Mouse (Mus musculus): ENCODE measurements around the gene Ppp2r5a. TPM values are rescaled to one million over a fixed set of nuclear protein-coding genes. Genes with fewer than 3 reads are reported as not detected.
A peak's percentile ranks its signal among the peaks of the same experiment; 100 is the strongest.
"Not testable (repeated sequence)": the region's sequence is repeated elsewhere in the genome, so short reads cannot be mapped to it uniquely, and the experiment has no call there.

Ppp2r5a gene
- polyA plus RNA-seq, 1 experiment: 263 TPM

GRCm38 (mm10) chr1:191438546-191438945, 35.5 kb upstream of the Ppp2r5a start:
- TF ChIP-seq POLR2A (IDR thresholded peaks at IDR 0.05; ENCODE audit: insufficient read depth, low read depth, low read length): no peak
- H3K4me1 ChIP-seq (ENCODE audit: control insufficient read depth, insufficient read depth, low read length): peaks cover 34% of the 10 kb centered on the region
- WGBS: 23% methylated on average over 4 of the region's 4 CpGs
- H3K27ac ChIP-seq (ENCODE audit: insufficient read depth, low read depth, low read length): peak overlapping the region; percentile 94
- no peak overlapping the region for H3K4me3 ChIP-seq (ENCODE audit: insufficient read depth, low read depth, low read length)

- H3K4me1 ChIP-seq (ENCODE audit: control insufficient read depth, insufficient read depth, low read length): peaks cover 38% of the 10 kb centered on the region
- H3K27ac ChIP-seq (ENCODE audit: insufficient read depth, low read depth, low read length): no peak overlapping the region
- no peak overlapping the region for H3K4me3 ChIP-seq (ENCODE audit: insufficient read depth, low read depth, low read length)
- WGBS: 37% methylated on average over 3 of the region's 3 CpGs
- TF ChIP-seq CTCF (IDR thresholded peaks at IDR 0.05; ENCODE audit: insufficient read depth, low read depth, low read length): no peak
- no peak for TF ChIP-seq POLR2A (IDR thresholded peaks at IDR 0.05; ENCODE audit: insufficient read depth, low read depth, low read length)
These were observed 33.6 kb upstream of the Ppp2r5a start for GRCm38 (mm10) chr1:191436647-191437046.

GRCm38 (mm10) chr1:191435359-191435758, 32.3 kb upstream of the Ppp2r5a start:
- TF ChIP-seq CTCF (IDR thresholded peaks at IDR 0.05; ENCODE audit: insufficient read depth, low read depth, low read length): no peak
- TF ChIP-seq POLR2A (IDR thresholded peaks at IDR 0.05; ENCODE audit: insufficient read depth, low read depth, low read length): no peak
- peaks cover 44% of the 10 kb centered on the region for H3K4me1 ChIP-seq (ENCODE audit: control insufficient read depth, insufficient read depth, low read length)
- no peak overlapping the region for H3K4me3 ChIP-seq (ENCODE audit: insufficient read depth, low read depth, low read length)
- WGBS: 8% methylated on average over 1 of the region's 1 CpGs
- peak overlapping the region; percentile 53 for H3K27ac ChIP-seq (ENCODE audit: insufficient read depth, low read depth, low read length)

- Histone ChIP-seq H3K4me3 (ENCODE audit: insufficient read depth, low read depth, low read length) (no peak overlapping the region), H3K27ac (ENCODE audit: insufficient read depth, low read depth, low read length) (no peak overlapping the region), H3K4me1 (ENCODE audit: control insufficient read depth, insufficient read depth, low read length) (peaks cover 42% of the 10 kb centered on the region)
- WGBS: 55% methylated on average over 7 of the region's 7 CpGs
- TF ChIP-seq POLR2A (IDR thresholded peaks at IDR 0.05; ENCODE audit: insufficient read depth, low read depth, low read length): no peak
- no peak for TF ChIP-seq CTCF (IDR thresholded peaks at IDR 0.05; ENCODE audit: insufficient read depth, low read depth, low read length)
These were observed 29.5 kb upstream of the Ppp2r5a start for GRCm38 (mm10) chr1:191432531-191432930.

- Histone ChIP-seq H3K4me1 (ENCODE audit: control insufficient read depth, insufficient read depth, low read length) (peaks cover 38% of the 10 kb centered on the region), H3K4me3 (ENCODE audit: insufficient read depth, low read depth, low read length) (no peak overlapping the region), H3K27ac (ENCODE audit: insufficient read depth, low read depth, low read length) (no peak overlapping the region)
- 76% methylated on average over 15 of the region's 15 CpGs for WGBS
- TF ChIP-seq CTCF (IDR thresholded peaks at IDR 0.05; ENCODE audit: insufficient read depth, low read depth, low read length) (no peak), POLR2A (IDR thresholded peaks at IDR 0.05; ENCODE audit: insufficient read depth, low read depth, low read length) (no peak)
These were observed 29.0 kb upstream of the Ppp2r5a start for GRCm38 (mm10) chr1:191432023-191432422.

GRCm38 (mm10) chr1:191430121-191430520, 27.0 kb upstream of the Ppp2r5a start:
- H3K27ac ChIP-seq (ENCODE audit: insufficient read depth, low read depth, low read length): peak overlapping the region; percentile 97
- no peak for TF ChIP-seq POLR2A (IDR thresholded peaks at IDR 0.05; ENCODE audit: insufficient read depth, low read depth, low read length)
- no peak for TF ChIP-seq CTCF (IDR thresholded peaks at IDR 0.05; ENCODE audit: insufficient read depth, low read depth, low read length)
- H3K4me1 ChIP-seq (ENCODE audit: control insufficient read depth, insufficient read depth, low read length): peaks cover 23% of the 10 kb centered on the region
- 31% methylated on average over 7 of the region's 7 CpGs for WGBS
- H3K4me3 ChIP-seq (ENCODE audit: insufficient read depth, low read depth, low read length): no peak overlapping the region

- Histone ChIP-seq H3K4me3 (ENCODE audit: insufficient read depth, low read depth, low read length) (no peak overlapping the region), H3K27ac (ENCODE audit: insufficient read depth, low read depth, low read length) (no peak overlapping the region)
- WGBS: 82% methylated on average over 7 of the region's 7 CpGs
These were observed 22.8 kb upstream of the Ppp2r5a start for GRCm38 (mm10) chr1:191425884-191426283.

GRCm38 (mm10) chr1:191423201-191423600, 20.1 kb upstream of the Ppp2r5a start:
- H3K27ac ChIP-seq (ENCODE audit: insufficient read depth, low read depth, low read length): no peak overlapping the region
- TF ChIP-seq CTCF (IDR thresholded peaks at IDR 0.05; ENCODE audit: insufficient read depth, low read depth, low read length): no peak
- no peak for TF ChIP-seq POLR2A (IDR thresholded peaks at IDR 0.05; ENCODE audit: insufficient read depth, low read depth, low read length)
- H3K4me3 ChIP-seq (ENCODE audit: insufficient read depth, low read depth, low read length): no peak overlapping the region
- H3K4me1 ChIP-seq (ENCODE audit: control insufficient read depth, insufficient read depth, low read length): 0 out of 2 replicates have a peak, but pooled peaks cover 4% of the 10 kb centered on the region
- 98% methylated on average over 2 of the region's 2 CpGs for WGBS

More at GRCm38 (mm10) chr1:191425884-191426283, 22.8 kb upstream of the Ppp2r5a start:
- peaks cover 13% of the 10 kb centered on the region for H3K4me1 ChIP-seq (ENCODE audit: control insufficient read depth, insufficient read depth, low read length)
- no peak for TF ChIP-seq CTCF (IDR thresholded peaks at IDR 0.05; ENCODE audit: insufficient read depth, low read depth, low read length)
- no peak for TF ChIP-seq POLR2A (IDR thresholded peaks at IDR 0.05; ENCODE audit: insufficient read depth, low read depth, low read length)

- not testable (repeated sequence) for H3K4me3 ChIP-seq (ENCODE audit: insufficient read depth, low read depth, low read length); H3K4me1 ChIP-seq (ENCODE audit: control insufficient read depth, insufficient read depth, low read length); H3K27ac ChIP-seq (ENCODE audit: insufficient read depth, low read depth, low read length)
- WGBS: 77% methylated on average over 3 of the region's 3 CpGs
These were observed 19.6 kb upstream of the Ppp2r5a start for GRCm38 (mm10) chr1:191422714-191423113.

GRCm38 (mm10) chr1:191422164-191422563, 19.1 kb upstream of the Ppp2r5a start:
- H3K4me1 ChIP-seq (ENCODE audit: control insufficient read depth, insufficient read depth, low read length): 0 out of 2 replicates have a peak, but pooled peaks cover 4% of the 10 kb centered on the region
- no peak overlapping the region for H3K4me3 ChIP-seq (ENCODE audit: insufficient read depth, low read depth, low read length)
- 85% methylated on average over 4 of the region's 4 CpGs for WGBS
- TF ChIP-seq POLR2A (IDR thresholded peaks at IDR 0.05; ENCODE audit: insufficient read depth, low read depth, low read length) (no peak), CTCF (IDR thresholded peaks at IDR 0.05; ENCODE audit: insufficient read depth, low read depth, low read length) (no peak)
- H3K27ac ChIP-seq (ENCODE audit: insufficient read depth, low read depth, low read length): no peak overlapping the region
